Mouse (Mus musculus): ENCODE results near the gene Slc12a4. TPM values are rescaled to one million over a fixed set of nuclear protein-coding genes. Genes with fewer than 3 reads are reported as not detected.

Gene Slc12a4
- polyA plus RNA-seq, 1 experiment from 2014 or later: 10.3 TPM

DNA sequence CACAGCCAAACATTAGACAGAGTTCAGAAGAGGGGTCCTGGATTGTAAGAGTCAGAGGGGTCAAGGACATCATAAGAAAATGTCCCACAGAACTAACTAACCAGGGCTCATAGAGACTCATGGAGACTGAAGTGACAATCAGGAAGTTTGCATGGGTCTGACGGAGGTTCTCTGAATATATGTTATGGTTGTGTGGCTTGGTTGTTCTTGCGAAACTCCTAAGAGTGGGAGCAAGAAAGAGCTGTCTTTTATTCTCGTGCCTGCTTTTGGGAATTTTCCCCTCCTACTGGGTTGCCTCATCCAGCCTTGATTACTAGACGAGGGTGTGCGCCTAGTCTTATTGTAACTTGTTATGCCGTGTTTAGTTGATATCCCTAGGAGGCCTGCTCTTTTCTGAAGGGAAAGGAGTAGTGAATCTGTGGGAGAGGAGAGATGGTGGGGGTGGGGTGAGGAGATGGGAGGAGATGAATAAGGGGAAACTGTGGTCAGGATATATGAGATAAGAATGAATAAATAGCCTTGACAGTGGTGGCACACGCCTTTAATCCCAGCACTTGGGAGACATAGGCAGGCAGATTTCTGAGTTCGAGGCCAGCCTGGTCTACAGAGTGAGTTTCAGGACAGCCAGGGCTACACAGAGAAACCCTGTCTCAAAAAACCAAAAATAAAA is 38.8 kb upstream of the Slc12a4 start:
- ATAC-seq (ENCODE audit: insufficient read depth, low FRiP score, low TSS enrichment) (no peak), DNase-seq (ENCODE audit: low spot score) (no peak)
- WGBS: 83% methylated on average over 8 of the region's 8 CpGs

DNA sequence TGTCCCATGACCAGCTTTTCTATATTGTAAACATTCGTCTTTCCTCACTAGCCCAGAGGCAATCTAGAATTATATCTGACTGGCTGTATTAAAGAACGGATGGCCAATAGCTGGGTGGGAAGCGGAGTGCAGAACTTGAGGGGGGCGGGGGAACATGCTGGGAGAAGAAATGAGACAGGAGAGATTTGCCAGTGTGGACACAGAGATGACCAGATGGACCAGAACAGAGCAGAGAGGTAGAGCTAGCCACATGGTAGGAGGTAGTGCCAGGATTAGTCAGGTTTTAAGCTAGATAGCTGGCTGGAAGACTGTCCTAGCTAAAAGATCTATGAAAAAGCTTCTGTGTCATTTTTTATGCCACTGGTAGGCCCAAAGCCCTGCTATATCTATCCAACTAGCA is 36.0 kb upstream of the Slc12a4 start:
- Histone ChIP-seq H3K4me3 (ENCODE audit: low read depth, low read length) (no peak overlapping the region), H3K27ac (ENCODE audit: low read depth, low read length) (no peak overlapping the region), H3K36me3 (ENCODE audit: control insufficient read depth, insufficient read depth, low read length) (no peaks in the 10 kb centered on the region), H3K4me2 (ENCODE audit: low read depth) (no peak overlapping the region), H3K9me3 (ENCODE audit: control insufficient read depth, low read length) (no peaks in the 10 kb centered on the region), H3K4me1 (ENCODE audit: control insufficient read depth, insufficient read depth, low read length) (no peaks in the 10 kb centered on the region), H3K27me3 (ENCODE audit: control insufficient read depth, insufficient read depth, low read length) (no peaks in the 10 kb centered on the region), H3K9ac (ENCODE audit: low read length) (no peak overlapping the region)
- no peak for DNase-seq (ENCODE audit: low spot score)
- no peak for ATAC-seq (ENCODE audit: insufficient read depth, low FRiP score, low TSS enrichment)
- 79% methylated on average over 4 of the region's 4 CpGs for WGBS

More for the DNA sequence above, 38.8 kb upstream of the Slc12a4 start:
- Histone ChIP-seq H3K27me3 (ENCODE audit: control insufficient read depth, insufficient read depth, low read length) (no peaks in the 10 kb centered on the region), H3K4me3 (ENCODE audit: low read depth, low read length) (no peak overlapping the region), H3K9ac (ENCODE audit: low read length) (no peak overlapping the region), H3K4me1 (ENCODE audit: control insufficient read depth, insufficient read depth, low read length) (no peaks in the 10 kb centered on the region), H3K4me2 (ENCODE audit: low read depth) (no peak overlapping the region), H3K27ac (ENCODE audit: low read depth, low read length) (no peak overlapping the region), H3K36me3 (ENCODE audit: control insufficient read depth, insufficient read depth, low read length) (no peaks in the 10 kb centered on the region), H3K9me3 (ENCODE audit: control insufficient read depth, low read length) (no peaks in the 10 kb centered on the region)

GRCm38 (mm10) chr8:105998971-105999370 is 33.1 kb upstream of the Slc12a4 start:
- Histone ChIP-seq H3K27ac (ENCODE audit: low read depth, low read length) (no peak overlapping the region), H3K36me3 (ENCODE audit: control insufficient read depth, insufficient read depth, low read length) (no peaks in the 10 kb centered on the region), H3K4me1 (ENCODE audit: control insufficient read depth, insufficient read depth, low read length) (no peaks in the 10 kb centered on the region), H3K27me3 (ENCODE audit: control insufficient read depth, insufficient read depth, low read length) (no peaks in the 10 kb centered on the region), H3K4me2 (ENCODE audit: low read depth) (no peak overlapping the region), H3K9ac (ENCODE audit: low read length) (no peak overlapping the region), H3K9me3 (ENCODE audit: control insufficient read depth, low read length) (no peaks in the 10 kb centered on the region), H3K4me3 (ENCODE audit: low read depth, low read length) (no peak overlapping the region)
- no peak for ATAC-seq (ENCODE audit: insufficient read depth, low FRiP score, low TSS enrichment)
- DNase-seq (ENCODE audit: low spot score): no peak
- 85% methylated on average over 2 of the region's 2 CpGs for WGBS

- no peak overlapping the region for H3K4me2 ChIP-seq (ENCODE audit: low read depth)
- ATAC-seq (ENCODE audit: insufficient read depth, low FRiP score, low TSS enrichment) (no peak), DNase-seq (ENCODE audit: low spot score) (no peak)
- no peak overlapping the region for H3K27ac ChIP-seq (ENCODE audit: low read depth, low read length)
- 78% methylated on average over 7 of the region's 7 CpGs for WGBS
- H3K4me1 ChIP-seq (ENCODE audit: control insufficient read depth, insufficient read depth, low read length): no peaks in the 10 kb centered on the region
- H3K4me3 ChIP-seq (ENCODE audit: low read depth, low read length): no peak overlapping the region
- no peaks in the 10 kb centered on the region for H3K36me3 ChIP-seq (ENCODE audit: control insufficient read depth, insufficient read depth, low read length)
- H3K9me3 ChIP-seq (ENCODE audit: control insufficient read depth, low read length): no peaks in the 10 kb centered on the region
- H3K27me3 ChIP-seq (ENCODE audit: control insufficient read depth, insufficient read depth, low read length): no peaks in the 10 kb centered on the region
- H3K9ac ChIP-seq (ENCODE audit: low read length): no peak overlapping the region
Observed at GRCm38 (mm10) chr8:105996359-105996758, 30.5 kb upstream of the Slc12a4 start.

DNA sequence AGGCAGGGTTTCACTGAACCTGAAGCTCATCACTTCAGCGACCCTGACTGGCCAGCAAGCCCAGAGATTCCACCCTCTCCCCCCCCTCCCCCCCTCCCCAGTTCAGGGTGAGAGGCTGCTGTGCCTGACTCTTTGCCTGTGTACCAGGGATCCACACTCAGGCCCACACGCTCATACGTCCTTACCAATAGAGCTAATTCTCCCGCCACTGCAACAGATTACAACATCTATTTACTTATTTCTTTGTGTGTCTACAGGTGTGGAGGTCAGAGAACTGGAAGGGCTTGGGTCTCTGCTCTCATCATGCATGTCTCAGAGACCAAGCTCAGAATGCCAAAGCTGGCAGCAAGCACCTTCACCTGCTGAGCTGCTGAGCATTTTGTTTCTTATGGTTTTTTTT is 27.3 kb upstream of the Slc12a4 start:
- no peaks in the 10 kb centered on the region for H3K9me3 ChIP-seq (ENCODE audit: control insufficient read depth, low read length)
- H3K27ac ChIP-seq (ENCODE audit: low read depth, low read length): no peak overlapping the region
- no peaks in the 10 kb centered on the region for H3K4me1 ChIP-seq (ENCODE audit: control insufficient read depth, insufficient read depth, low read length)
- 75% methylated on average over 4 of the region's 4 CpGs for WGBS
- H3K4me3 ChIP-seq (ENCODE audit: low read depth, low read length): no peak overlapping the region
- no peak overlapping the region for H3K4me2 ChIP-seq (ENCODE audit: low read depth)
- no peak overlapping the region for H3K9ac ChIP-seq (ENCODE audit: low read length)
- no peaks in the 10 kb centered on the region for H3K27me3 ChIP-seq (ENCODE audit: control insufficient read depth, insufficient read depth, low read length)
- no peak for ATAC-seq (ENCODE audit: insufficient read depth, low FRiP score, low TSS enrichment)
- no peaks in the 10 kb centered on the region for H3K36me3 ChIP-seq (ENCODE audit: control insufficient read depth, insufficient read depth, low read length)
- no peak for DNase-seq (ENCODE audit: low spot score)

- no peaks in the 10 kb centered on the region for H3K9me3 ChIP-seq (ENCODE audit: control insufficient read depth, low read length)
- H3K9ac ChIP-seq (ENCODE audit: low read length): no peak overlapping the region
- H3K4me2 ChIP-seq (ENCODE audit: low read depth): no peak overlapping the region
- ATAC-seq (ENCODE audit: insufficient read depth, low FRiP score, low TSS enrichment) (no peak), DNase-seq (ENCODE audit: low spot score) (no peak)
- WGBS: 72% methylated on average over 5 of the region's 5 CpGs
- no peaks in the 10 kb centered on the region for H3K4me1 ChIP-seq (ENCODE audit: control insufficient read depth, insufficient read depth, low read length)
- H3K27ac ChIP-seq (ENCODE audit: low read depth, low read length): no peak overlapping the region
- no peaks in the 10 kb centered on the region for H3K36me3 ChIP-seq (ENCODE audit: control insufficient read depth, insufficient read depth, low read length)
- no peak overlapping the region for H3K4me3 ChIP-seq (ENCODE audit: low read depth, low read length)
- no peaks in the 10 kb centered on the region for H3K27me3 ChIP-seq (ENCODE audit: control insufficient read depth, insufficient read depth, low read length)
Observed at GRCm38 (mm10) chr8:105992499-105992898, 26.6 kb upstream of the Slc12a4 start.

DNA sequence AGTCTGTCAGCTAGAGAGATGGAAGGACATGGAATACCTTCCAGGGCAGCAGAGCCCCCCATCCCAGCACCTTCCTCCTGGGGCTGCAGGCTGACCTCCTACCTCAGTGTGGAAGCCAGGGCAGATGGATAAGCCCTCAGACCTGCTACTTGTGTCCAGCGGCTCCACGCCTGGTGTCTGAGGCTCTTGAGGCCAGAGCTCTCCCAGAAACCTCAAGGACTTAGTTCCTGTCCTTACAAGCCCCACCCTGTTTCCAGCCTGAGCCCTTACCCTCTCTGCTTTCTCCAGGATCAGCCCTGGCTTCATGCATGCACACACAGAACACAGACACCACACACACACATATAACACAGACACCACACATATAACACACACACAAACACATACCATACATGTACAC is 25.6 kb upstream of the Slc12a4 start:
- Histone ChIP-seq H3K27ac (ENCODE audit: low read depth, low read length) (no peak overlapping the region), H3K9ac (ENCODE audit: low read length) (no peak overlapping the region), H3K36me3 (ENCODE audit: control insufficient read depth, insufficient read depth, low read length) (no peaks in the 10 kb centered on the region), H3K4me1 (ENCODE audit: control insufficient read depth, insufficient read depth, low read length) (no peaks in the 10 kb centered on the region), H3K27me3 (ENCODE audit: control insufficient read depth, insufficient read depth, low read length) (no peaks in the 10 kb centered on the region), H3K9me3 (ENCODE audit: control insufficient read depth, low read length) (no peaks in the 10 kb centered on the region), H3K4me2 (ENCODE audit: low read depth) (no peak overlapping the region), H3K4me3 (ENCODE audit: low read depth, low read length) (no peak overlapping the region)
- ATAC-seq (ENCODE audit: insufficient read depth, low FRiP score, low TSS enrichment): no peak
- WGBS: 89% methylated on average over 2 of the region's 2 CpGs
- DNase-seq (ENCODE audit: low spot score): no peak

DNA sequence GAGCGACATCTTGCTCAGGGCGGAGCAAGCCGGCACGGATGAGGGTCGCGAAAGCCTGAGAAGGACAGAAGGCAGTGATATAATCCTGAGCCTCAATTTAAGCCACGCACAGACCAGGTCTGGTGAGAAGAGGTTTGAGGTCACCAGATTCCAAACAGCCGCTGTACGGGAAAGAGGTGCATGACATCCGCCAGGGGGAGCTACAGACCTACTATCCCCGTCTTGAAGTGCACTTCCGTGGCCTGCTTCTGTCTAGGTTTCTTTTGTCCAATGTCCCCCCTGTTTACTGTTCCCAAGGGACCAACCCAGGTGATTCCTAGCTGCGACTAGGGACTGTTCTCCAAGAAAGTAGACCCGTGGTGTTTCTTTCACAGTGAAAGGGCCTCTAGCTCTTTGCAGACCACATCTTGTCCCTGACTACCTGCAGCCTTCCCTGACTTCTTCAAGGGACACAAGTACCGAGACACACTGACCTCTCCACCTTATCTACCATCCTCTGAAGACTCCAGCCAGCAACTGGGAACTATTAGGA is 25.0 kb upstream of the Slc12a4 start, which contains the start of gene Dus2:
Dus2 (plus strand) TSS at position 482 of the 532 bp plus-strand sequence.
- Histone ChIP-seq H3K4me2 (ENCODE audit: low read depth) (no peak within 1 kb of the TSS), H3K9me3 (ENCODE audit: control insufficient read depth, low read length) (no peaks in the 10 kb centered on the region), H3K27ac (ENCODE audit: low read depth, low read length) (no peak within 1 kb of the TSS), H3K4me1 (ENCODE audit: control insufficient read depth, insufficient read depth, low read length) (no peaks in the 10 kb centered on the region), H3K9ac (ENCODE audit: low read length) (no peak within 1 kb of the TSS), H3K27me3 (ENCODE audit: control insufficient read depth, insufficient read depth, low read length) (no peaks in the 10 kb centered on the region), H3K4me3 (ENCODE audit: low read depth, low read length) (no peak within 1 kb of the TSS), H3K36me3 (ENCODE audit: control insufficient read depth, insufficient read depth, low read length) (no peaks in the 10 kb centered on the region)
- WGBS: 9% methylated on average over 15 of the region's 15 CpGs
- DNase-seq (ENCODE audit: low spot score) (peak; percentile 85), ATAC-seq (ENCODE audit: insufficient read depth, low FRiP score, low TSS enrichment) (peak; percentile 69; the same call in 1 of the 2 replicates)

DNA sequence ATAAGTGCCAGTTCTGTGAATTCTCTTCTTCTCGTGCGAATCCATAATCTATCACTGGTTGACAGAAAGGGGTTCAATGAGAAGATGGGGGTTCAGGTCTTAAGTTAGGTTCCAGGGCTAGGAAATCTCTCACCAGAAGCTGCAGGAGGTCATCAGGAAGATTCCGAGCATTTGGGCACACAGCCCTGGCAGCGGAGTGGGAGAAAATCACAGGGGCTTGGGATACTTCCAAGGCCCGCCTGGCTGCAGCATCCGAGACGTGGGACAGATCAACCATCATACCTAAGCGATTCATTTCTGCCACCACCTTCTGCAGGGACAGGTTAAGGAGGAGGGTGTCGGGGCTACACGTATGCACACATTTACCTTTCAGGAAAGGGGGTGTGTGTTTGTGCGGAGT is 22.6 kb upstream of the Slc12a4 start:
- no peak overlapping the region for H3K4me2 ChIP-seq (ENCODE audit: low read depth)
- DNase-seq (ENCODE audit: low spot score) (no peak), ATAC-seq (ENCODE audit: insufficient read depth, low FRiP score, low TSS enrichment) (no peak)
- H3K27me3 ChIP-seq (ENCODE audit: control insufficient read depth, insufficient read depth, low read length): no peaks in the 10 kb centered on the region
- no peak overlapping the region for H3K4me3 ChIP-seq (ENCODE audit: low read depth, low read length)
- H3K27ac ChIP-seq (ENCODE audit: low read depth, low read length): no peak overlapping the region
- no peaks in the 10 kb centered on the region for H3K9me3 ChIP-seq (ENCODE audit: control insufficient read depth, low read length)
- H3K4me1 ChIP-seq (ENCODE audit: control insufficient read depth, insufficient read depth, low read length): no peaks in the 10 kb centered on the region
- WGBS: 85% methylated on average over 11 of the region's 11 CpGs
- no peak overlapping the region for H3K9ac ChIP-seq (ENCODE audit: low read length)
- no peaks in the 10 kb centered on the region for H3K36me3 ChIP-seq (ENCODE audit: control insufficient read depth, insufficient read depth, low read length)

Measured in neural tube, embryonic 11.5 days (tissue).